Mouse (Mus musculus): ENCODE measurements around the gene Adgrl1.

- TF ChIP-seq CTCF (IDR thresholded peaks at IDR 0.05; ENCODE audit: control insufficient read depth, insufficient read depth, insufficient replicate concordance, low read depth, low read length) (no peak), POLR2A (IDR thresholded peaks at IDR 0.05; ENCODE audit: control insufficient read depth, low read depth, low read length) (no peak)
Observed at GRCm38 (mm10) chr8:83892061-83892460, 7.8 kb upstream of the Adgrl1 start.
